Mouse (Mus musculus) 416B (cell line): ENCODE measurements around the gene Zbtb16.

ENCODE experiments used
- DNase-seq: peaks from one replicate; pipeline ENCODE4 v3.0.0; 2011; ENCODE audit warnings: low read depth

The Zbtb16 gene

GRCm38 (mm10) chr9:48671841-48672240 lies 164.2 kb downstream of the Zbtb16 start:
- no peak for DNase-seq

GRCm38 (mm10) chr9:48670156-48670555 lies 165.9 kb downstream of the Zbtb16 start:
- no peak for DNase-seq

GRCm38 (mm10) chr9:48669672-48670071 lies 166.3 kb downstream of the Zbtb16 start:
- DNase-seq: no peak

- peak; percentile 50 for DNase-seq
Observed at GRCm38 (mm10) chr9:48666702-48667101, 169.3 kb downstream of the Zbtb16 start.

DNA sequence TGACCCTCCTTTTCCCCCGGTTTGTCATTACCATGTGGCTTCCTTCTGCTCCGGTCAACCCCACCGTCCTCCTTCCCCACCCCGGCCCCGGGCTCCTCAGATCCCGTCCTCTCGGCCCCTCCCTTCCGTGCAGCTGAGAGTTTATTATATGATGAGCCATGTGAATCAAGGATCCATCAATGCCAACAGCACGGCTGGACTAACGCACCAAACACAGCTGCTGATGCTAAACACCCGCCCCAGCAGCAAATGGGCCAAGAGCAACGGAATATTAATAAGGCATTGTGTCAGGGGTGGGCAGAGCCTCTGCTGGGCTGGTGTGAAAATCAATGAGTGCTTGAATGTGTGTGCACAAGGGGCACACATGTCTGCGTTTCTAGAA lies 173.0 kb downstream of the Zbtb16 start:
- DNase-seq: no peak

DNA sequence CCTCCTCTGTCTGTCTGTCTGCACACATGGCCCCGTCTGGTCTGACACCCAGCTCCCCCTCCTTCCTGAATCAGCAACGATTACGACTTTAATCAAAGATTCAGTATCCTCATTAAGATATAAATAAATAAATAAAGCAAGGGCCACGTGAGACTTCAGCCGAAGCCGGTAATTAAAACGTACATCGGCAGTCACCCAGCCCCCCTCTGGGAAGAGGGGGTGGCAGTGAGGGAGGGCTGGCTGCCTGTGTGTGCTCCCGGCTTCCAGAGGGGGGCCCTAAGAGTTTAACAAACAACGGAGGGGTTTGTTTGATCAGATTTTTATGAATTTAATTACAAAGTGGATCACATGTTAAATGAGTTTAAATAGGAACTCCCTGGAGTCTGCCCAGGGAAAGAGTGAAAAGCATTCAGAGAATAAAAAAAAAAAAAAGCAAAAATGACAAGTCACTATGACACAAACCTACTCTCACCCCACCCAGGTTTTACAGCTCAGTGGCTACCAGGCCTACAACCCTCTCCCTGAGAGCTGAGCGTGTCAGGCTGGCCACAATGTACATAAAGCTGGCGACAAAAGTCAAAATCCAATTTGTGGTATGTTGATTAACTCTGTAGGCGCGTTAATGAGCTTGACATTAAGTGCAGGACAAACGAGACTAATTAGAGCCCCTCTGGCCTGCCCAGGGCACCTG lies 173.5 kb downstream of the Zbtb16 start:
- no peak for DNase-seq

DNA sequence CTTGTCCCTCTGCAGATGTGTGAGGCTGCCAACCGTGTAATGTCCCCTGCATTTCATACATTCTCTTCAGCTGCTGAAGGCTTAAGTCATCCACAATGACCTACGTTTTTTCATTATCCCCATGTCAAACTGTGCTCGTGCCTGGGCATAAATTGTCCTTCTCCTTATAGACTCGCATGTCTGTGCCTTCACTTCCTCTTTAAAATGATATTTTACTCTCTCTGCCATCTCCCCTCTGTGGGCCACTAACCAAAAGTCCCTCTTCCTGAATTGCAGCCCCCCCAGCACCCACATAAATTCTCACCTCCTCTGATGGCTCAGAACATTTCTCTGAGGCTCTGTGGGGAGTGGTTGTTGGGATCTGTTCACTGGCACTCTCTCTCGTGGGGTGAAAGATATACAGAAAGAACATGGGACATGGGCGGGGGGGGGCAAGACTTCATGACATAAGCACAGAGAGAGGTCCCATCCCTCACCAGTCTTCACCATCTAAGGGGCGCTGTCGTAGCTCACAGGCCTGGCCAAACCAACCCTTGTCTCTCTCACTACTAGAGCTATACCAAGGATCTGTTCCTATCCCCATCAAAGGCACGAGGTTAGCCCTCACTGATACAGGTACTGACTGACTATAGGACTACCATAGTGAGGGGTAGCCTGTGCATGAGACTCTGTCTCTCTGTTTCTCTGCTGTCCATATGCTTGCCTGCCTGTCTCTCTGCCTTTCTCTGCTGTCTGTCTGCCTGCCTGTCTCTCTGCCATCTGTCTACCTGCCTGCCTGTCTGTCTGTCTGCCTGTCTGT lies 174.6 kb downstream of the Zbtb16 start:
- DNase-seq: no peak

- no peak for DNase-seq
Observed at GRCm38 (mm10) chr9:48655525-48656169, 180.4 kb downstream of the Zbtb16 start.

DNA sequence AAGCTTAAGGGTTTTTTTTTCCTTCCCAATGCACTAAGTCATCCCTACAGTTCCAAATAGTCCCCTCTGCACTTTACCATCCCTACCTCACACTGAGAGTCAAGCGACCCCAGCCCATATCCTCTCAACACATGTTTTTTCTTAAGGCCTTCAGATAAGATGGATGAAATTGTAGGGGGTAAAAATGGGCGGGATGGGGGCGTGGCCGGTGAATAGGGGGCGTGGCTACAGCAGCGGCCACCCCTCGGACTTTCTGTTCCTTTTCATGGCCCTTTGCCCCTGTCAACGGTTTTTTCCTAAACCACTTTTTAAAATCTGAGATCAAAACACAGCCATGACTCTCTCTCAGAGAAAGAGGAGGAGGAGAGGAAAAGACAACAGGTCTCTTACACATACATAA lies 181.3 kb downstream of the Zbtb16 start:
- DNase-seq: no peak

GRCm38 (mm10) chr9:48653399-48654070 lies 182.5 kb downstream of the Zbtb16 start:
- no peak for DNase-seq

DNA sequence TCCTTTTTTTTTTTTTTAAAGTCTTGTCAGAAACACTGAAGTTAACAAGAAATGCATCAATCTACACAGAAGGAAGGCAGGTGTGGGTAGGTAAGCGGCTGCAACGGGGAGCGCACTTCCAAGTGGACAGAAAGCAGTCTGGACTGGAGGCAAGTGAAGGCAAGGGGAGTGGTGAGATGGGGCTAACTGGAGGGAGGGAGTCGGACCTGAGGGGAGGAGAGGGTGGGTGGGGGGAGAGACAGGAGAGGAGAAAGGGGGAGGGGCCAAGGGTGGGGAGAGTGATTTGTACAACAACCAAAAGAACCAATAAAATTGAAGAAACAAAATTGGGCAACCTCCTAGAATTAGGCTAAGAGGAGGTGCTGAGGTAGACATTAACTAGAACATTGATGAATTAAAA lies 184.0 kb downstream of the Zbtb16 start:
- DNase-seq: no peak

GRCm38 (mm10) chr9:48650846-48651245 lies 185.2 kb downstream of the Zbtb16 start:
- DNase-seq: no peak

DNA sequence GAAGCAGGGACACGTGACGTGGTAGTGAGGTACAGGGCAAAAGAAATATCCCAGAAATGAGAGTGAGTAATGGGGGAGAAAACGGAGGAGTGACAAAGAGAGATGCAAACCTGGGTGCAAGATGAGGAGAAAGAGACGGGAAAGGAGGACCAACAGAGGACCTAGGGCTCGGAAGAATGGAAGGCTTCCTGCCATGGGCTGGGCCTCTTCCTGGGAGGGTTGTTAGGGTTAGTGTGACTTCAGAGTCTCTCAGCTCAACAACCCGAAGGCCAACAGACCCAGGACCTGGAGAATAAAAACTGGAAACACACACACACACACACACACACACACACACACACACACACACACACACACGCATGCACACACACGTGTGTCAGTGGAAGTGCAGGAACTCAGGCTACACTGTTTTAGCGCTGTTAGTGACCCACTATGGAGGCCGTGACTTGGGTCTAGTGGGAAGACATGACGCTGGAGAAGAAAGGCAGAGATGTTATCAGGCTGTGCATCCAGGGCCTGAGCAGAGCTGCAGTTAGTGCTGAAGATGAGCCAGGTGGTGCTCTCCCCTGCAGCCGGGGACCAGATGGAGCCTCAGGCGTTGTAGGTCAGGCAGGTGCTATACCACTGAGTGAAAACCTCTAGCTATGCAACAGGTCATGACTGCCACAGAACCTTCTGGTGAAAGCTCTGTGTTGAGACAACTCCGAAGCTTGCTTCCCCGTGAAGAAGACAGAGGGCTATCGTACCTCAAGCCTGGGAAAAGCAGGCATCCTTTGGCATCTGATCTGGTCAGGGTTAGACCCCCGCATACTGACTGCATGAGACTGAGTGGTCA lies 186.0 kb downstream of the Zbtb16 start:
- no peak for DNase-seq

GRCm38 (mm10) chr9:48649098-48649766 lies 186.8 kb downstream of the Zbtb16 start:
- no peak for DNase-seq

DNA sequence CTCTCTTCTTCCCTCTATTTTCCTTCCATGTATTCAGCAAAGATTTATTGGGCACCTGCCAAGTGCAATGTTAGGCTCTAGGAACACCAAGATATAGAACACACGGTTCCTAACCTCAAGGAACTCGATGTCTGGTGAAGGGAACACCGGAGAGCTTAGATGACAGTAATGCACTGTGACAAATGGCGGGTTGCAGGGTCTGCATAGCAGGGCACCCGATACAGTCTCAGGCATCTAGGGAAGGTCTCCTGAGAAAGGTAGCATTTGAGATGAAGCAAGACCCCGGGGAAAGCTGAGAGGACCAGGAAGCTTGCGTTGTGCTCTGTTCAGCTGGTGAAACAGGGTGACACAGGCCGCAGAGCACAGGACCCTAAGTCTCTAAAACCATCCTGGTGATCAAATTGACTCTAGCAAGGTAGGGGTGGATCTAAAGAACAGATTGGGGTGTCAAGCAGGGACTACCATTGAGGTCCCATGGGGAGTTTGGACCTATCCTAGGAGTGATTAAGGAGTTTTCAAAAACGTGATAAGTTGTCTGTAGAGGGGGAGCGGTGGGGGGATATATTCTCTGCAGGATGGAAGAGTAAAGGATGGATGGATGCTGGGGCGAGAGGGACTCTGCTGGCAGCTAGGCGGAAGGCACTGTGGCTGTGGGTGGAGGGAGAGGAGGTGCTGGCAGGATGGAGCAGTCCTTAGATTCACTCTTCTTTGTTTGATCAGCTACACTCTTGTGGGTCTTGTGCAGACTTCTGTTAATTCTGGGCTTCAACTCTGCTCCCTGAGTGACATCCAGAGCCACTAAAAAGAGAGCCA lies 187.5 kb downstream of the Zbtb16 start:
- no peak for DNase-seq

- DNase-seq: no peak
Observed at GRCm38 (mm10) chr9:48647648-48648284, 188.3 kb downstream of the Zbtb16 start.

DNA sequence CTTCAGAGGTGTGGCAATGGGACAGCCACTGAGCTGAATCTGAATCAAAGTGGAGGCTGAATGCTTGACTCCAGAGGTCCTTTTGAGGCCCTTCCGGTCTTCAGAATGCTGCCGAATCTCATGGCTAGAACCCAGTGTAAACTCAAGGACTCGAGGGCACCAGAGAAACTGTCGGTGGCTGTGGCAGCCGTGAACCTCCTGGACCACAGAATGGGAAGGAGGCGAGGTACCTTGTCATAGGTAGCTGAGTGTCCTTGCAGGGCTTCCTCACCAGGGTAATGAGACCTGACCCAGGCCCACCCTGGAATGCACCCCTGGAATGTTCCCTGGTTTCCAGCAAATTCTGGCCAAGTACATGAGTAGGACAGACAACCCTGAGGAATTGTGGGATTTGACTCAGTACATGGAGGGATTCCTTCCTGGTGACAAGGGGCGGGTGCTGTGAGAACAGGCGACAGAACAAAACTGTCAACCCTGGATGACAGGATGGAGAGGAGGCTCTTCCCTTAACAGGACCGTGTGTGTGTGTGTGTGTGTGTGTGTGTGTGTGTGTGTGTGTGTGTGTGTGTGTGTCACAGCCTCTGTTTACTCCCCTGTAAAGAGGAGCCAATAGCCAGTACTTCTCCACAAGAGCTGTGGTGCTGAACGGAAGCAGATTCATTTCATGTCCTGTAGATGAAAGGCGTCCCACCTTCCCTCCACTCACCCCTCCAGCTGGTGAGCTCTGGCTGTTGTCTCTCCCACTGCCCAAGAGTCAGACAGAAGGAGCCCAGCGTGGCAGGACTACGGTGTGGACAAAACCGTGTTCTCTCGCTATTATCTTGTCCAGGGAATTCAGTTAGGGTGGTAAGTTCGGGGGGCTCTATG lies 189.0 kb downstream of the Zbtb16 start:
- no peak for DNase-seq

DNA sequence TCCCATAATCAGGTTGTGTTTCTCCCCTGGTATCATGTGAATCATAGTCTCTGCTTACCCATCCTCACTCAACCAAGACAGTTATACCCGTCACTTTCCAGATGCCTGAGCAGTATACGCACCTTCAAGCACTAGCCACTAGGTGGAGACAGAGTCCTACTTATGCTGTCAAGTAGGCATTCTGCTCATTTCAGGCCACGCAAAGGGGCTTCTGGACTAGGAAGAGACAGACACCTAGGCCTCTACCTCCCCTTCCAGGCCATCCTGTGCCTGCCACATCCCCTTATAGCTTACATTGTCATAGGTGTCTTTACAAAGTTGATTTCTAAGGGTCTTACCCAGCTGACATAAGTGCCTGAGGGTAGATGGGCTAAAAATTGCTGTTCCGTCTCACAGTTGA lies 189.8 kb downstream of the Zbtb16 start:
- peak; percentile 87 for DNase-seq

DNA sequence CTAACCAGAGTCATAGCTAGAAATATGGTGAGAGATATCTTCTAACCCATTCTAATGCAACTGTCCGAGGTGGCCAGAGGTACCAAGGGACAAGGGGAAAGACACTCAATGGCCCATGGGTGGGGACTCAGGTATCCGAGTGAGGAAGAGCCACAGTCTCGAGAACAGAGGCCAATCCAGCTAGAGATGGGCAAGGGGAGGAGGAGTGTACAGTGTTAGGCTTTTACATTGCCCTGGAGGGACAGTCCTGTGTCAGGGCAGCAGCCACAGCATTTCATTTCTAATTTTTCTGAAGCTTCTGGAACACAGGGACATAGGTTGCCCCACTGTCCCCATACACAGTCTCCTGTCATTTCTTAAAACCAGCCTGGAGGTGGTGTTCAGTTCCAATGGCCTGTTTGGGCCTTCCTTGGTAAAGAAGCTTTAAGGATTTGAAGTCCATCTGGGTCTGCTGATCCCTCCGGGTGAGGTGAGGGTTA lies 190.3 kb downstream of the Zbtb16 start:
- DNase-seq: no peak
